Mouse (Mus musculus) G1E (cell line): Measurements from ENCODE around the gene Mprip.

Experiments used
- CTCF ChIP-seq: IDR thresholded peaks from 2 replicates; pipeline ENCODE4 v1.5.1; 2012; ENCODE audit warnings: low read depth, low read length, inconsistent platforms, mixed read lengths
- POLR2AphosphoS5 ChIP-seq: IDR thresholded peaks from 2 replicates; pipeline ENCODE4 v1.6.1; 2012; ENCODE audit warnings: low read depth, low read length, inconsistent platforms; ENCODE audit not compliant: insufficient replicate concordance

DNA sequence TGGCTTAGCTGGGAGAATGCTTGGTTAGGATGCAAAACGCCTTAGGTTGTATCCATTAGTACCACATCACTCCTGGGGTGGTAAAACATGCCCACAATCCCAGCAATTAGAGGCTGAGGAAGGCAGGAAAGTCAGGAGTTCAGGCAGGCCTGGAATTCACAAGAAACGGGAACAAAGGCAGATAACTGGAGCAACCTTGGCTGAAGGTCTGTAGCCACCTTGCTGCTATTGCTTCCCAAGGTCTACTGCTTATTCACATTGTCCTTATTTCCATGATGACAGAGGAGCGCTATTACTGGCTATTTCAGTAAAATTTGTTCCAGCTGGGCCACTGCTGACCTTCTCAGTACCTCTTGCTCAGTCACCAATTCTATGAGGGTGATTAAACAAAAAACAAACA, 152.2 kb downstream of the Mprip start:
- TF ChIP-seq CTCF (no peak), POLR2AphosphoS5 (no peak)
